Mouse (Mus musculus): ENCODE results near the gene Kif5c.

DNA sequence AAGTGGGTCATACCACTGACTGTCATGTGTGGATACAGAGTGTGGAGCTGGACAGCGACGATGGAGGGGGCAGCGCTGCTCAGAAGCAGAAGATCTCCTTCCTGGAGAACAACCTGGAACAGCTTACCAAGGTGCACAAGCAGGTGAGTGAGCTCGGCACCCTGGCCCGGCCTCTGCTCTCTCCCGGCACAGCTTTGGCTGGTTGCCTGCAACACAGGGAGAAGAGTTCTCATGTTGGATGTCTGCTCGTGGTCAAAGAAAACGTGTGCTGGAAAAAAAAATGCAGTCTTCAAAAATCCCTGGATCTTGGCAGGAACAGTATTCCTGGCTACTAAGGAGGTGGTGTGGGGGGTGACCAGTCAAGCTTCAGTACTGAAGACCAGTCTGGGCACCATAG, 133.1 kb downstream of the Kif5c start:
- TF ChIP-seq CTCF (IDR thresholded peaks at IDR 0.05; ENCODE audit: insufficient read depth, low read depth, low read length) (no peak), POLR2A (IDR thresholded peaks at IDR 0.05; ENCODE audit: insufficient read depth, low read depth, low read length) (no peak)

Data from olfactory bulb, adult 2 months (tissue).